Mouse (Mus musculus) kidney, postnatal 4 days (tissue): ENCODE results near the gene Sec14l1.
A peak's percentile ranks its signal among the peaks of the same experiment; 100 is the strongest.

Source experiments
- DNase-seq, 2 experiments: peaks; one replicate each; pipeline ENCODE4 v3.0.0; 2021; ENCODE audit warnings: mixed read lengths in 2 of 2

Sec14l1 gene

GRCm38 (mm10) chr11:117111967-117112648 is 2.9 kb upstream of the Sec14l1 start:
- DNase-seq = no peak

DNA sequence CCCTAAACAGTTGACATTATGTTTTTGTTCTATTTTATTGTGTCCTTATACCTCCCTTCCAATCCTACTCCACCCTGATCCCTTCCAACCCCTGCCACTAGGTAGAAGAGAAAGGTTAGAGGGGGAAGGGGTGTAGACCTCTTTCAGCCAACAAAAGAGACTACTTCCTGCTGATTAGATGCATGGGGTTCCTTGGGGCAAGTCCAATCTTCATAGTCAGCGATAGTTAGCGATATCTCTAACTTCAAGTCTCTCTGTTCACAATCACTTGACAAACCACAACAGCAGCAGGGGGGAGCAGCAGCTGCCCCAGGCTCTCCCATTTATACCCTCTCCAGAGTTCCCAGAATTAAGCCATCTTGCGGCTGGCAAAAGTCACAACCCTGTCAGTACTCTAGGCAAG is 2.3 kb upstream of the Sec14l1 start:
- no peak for DNase-seq

DNA sequence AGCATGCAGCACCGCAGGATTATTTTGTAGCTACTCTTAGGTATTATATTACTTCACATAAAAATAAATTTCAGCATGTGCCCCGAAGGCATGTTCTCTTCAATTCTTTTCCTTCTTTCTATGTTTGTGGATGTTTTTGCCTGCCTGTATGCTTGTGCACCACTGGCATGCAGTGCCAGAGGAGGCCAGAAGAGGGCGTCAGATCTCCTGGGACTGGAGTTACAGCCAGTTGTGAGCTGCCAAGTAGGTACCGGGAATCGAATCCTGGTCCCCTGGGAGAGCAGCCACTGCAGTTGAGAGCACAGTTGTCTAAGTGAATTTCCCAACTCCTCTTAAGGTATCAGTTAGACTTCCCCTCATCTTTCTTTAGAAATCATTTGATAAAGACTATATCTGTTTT is 1.6 kb upstream of the Sec14l1 start:
- DNase-seq = no peak

GRCm38 (mm10) chr11:117114231-117114591 is 757 bp upstream of the Sec14l1 start:
- DNase-seq = no peak

DNA sequence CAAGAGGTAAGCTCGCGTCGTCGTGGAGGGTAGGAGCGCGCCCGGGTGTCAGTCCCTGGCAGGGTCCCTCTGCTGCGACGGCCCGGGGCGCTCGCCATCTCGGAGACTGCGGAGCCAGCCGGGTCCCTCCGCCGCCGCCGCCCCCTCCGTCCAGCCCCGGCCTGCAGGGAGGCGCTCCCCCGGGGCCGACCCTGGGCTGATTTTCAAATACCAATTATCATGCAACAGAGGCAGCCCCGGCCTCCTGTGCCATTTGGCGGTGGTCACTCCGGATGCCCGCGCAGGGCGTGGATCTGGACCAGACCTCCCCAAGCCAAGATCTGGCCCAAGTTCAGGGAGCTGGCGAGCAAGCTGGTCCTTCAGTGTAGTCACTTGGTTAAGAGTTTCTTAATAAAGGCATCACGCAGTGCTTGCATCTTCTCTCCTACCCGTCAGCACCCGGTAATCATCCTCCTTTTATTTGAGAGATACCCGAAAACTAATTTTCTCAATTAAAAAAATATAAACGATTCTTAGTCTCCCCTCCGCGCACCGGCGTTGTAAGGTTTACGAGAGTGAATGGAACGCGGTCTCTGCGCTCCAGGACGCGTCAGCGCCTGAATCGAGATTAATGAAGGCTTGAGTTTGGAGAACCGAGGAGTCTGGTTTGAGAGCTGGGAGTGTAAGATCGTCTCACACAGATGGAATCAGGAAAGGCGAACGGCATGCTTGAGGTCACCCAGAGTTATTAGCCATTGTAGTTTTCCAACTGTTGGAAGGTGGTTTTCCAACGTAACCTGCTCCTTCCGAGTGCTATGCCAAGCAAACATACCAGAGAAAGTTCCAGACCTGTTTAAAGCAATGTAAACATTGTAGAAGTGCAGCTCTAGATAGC is 615 bp downstream of the Sec14l1 start:
- peak in 1 of 2 experiments; percentile 61 for DNase-seq

DNA sequence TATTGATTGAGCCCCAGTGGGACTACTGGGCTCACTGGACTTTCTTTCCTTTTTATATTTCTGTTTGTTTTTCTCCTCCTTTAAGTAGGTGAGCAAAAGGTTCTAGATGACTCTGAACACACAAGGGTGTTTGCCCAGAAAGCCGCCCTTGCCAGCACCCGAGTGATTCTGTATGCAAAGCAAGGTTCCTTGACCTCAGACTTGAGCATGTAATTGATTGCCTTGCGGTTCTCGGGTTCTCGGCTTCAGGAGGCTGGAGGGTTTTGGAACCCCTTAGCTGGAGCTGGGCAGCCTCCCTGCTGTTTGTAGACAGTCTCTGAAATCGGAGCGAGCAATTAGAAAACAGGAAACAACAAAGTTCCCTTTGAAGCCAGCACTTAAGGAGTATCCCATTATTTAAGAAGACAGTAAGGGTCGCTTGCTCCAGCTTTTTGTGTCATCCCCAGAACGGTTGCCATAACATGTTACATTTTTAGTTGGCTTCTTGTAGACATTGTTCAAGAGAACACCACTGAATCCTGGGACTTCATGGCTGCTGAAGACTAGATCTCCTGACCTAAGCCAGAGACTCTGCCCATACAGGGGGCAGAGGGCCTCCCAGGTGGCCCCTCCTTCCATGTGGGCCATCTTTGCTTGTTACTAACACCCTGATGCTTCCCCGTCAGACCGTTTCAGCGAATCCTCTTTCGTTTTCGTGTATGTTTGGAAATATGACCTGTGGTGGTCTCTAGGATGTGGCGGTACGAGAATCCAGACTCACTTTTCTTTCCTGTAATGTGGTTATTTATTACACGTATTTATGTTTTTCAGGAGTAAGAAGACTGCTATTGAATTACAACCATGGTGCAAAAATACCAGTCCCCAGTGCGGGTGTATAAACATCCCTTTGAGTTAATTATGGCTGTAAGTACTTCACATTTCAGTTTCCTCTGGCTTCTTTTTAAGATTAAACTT is 1.7 kb downstream of the Sec14l1 start:
- DNase-seq = no peak

DNA sequence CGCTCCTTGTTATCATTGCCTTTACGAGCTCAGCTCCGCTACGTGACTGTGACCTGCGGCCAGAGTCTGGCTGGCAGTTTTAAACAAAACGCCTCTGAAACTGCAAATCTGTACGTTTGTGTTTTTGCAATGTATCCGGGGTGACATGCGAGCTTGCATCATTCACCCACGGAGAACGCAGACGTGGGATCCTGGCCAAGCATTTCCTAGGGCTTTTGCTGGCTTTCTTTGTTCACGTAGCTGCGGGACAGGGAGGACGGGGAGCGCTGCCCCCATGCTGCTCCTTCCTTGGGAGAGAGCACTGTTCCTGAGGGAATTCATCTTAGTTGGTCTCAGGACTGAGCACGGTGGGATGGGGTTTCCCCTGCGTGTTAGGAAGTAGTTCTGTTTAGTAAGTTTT is 2.4 kb downstream of the Sec14l1 start:
- DNase-seq = no peak

- DNase-seq = no peak
Measured at GRCm38 (mm10) chr11:117117791-117118190, 2.8 kb downstream of the Sec14l1 start.

DNA sequence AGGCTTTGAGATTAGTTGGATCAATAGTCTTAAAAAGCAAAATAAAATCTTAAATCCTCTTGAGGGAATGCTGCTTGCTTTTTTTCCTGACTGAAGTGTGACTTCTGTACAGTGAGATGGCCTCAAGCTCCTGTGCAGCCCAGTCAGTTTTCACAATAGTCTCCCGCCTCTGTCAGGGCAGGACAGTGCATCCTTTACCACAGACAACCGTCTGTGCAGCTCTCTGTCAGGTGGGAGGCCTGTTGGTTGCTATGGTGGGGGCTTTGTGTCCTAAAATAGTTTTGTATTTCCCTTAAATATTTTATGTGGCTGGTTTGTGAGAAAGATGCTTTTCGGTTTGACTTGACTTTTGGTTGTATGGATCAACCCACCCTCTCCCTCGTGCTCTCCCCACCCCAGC is 3.3 kb downstream of the Sec14l1 start:
- no peak for DNase-seq

GRCm38 (mm10) chr11:117118721-117119321 is 3.9 kb downstream of the Sec14l1 start:
- DNase-seq = no peak

DNA sequence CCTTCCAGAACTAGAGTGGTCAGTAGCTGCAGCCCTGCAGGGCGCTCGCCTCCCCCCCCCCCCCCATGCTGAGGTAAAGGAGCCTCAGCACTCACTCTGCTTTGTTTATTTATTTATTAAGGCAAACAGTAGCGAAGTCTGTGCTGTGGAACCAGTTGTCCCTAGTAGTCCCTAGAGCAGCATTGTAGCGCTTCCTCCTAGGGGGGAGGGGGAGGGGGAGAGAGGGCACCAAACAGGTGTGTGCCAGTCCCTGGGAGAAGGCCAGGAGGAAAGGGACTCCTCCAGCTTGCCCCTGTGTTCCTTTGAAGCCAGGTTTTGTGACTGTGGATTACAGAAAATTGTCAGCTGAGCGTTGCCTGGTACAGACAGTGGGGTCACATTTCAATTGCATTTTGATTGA is 4.8 kb downstream of the Sec14l1 start:
- DNase-seq = peak in 1 of 2 experiments; percentile 61

DNA sequence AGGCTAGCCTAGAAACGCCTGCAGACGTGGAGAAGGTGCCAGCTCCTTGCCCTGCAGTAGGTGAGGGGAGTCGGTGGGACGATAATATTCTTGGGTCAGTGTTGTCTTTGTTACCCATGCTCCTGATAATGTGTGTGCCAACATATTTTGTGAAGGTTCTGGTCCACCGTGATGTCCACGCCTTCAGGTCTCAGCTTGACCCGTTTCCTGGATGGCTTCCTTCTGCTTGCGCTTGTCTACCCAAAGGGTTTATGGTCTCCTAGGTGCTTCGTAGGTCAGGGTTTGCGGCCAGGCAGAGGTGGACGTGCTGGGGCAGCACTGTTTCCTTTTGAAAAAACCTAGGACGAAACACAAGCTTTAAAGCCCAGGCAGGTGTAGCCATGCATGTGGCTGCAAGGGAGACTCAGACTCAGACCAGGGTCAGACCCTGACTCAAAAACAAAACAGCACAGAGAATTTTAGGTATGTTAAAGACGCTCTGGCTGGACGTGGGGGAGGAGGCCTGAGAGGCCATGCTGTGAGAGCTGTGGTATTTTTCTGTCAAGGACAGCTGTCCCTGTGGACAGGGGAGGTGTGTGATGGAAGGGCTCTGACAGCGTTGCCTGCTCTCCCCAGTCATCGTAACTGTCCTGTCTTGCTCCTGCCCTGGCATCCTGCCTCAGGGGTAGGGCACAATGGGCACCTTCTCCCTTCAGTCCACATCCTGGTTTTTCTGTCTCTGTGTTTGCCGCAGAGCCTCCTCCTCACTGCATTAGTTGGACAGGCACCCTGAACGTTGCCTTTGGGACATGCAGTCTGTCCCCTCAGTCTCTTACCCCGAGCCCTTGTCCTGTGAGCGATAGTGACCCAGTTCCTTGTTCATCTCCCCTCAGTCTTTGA is 5.6 kb downstream of the Sec14l1 start:
- no peak for DNase-seq

- peak; percentile 46 to 71 for DNase-seq
Measured at GRCm38 (mm10) chr11:117121164-117121535, 6.2 kb downstream of the Sec14l1 start.

DNA sequence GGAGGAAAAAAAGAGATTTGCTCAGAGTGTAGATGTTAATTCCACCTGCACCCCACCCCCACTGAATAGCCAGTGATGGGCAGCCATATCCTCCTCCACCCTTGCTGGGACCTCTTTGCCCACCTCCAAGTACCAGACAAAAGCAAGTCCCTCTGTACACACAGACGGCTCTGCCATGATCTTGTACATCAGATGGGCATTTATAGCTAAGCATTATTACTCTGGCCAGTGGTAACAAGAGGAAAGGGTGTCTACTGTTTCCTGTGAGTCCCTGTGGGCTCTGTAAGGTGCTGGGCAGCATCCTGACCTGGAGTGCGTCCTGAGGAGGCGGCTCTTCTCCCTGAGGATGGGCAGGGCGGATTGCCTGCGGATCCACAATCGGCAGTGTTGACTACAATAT is 7.0 kb downstream of the Sec14l1 start:
- DNase-seq = no peak

DNA sequence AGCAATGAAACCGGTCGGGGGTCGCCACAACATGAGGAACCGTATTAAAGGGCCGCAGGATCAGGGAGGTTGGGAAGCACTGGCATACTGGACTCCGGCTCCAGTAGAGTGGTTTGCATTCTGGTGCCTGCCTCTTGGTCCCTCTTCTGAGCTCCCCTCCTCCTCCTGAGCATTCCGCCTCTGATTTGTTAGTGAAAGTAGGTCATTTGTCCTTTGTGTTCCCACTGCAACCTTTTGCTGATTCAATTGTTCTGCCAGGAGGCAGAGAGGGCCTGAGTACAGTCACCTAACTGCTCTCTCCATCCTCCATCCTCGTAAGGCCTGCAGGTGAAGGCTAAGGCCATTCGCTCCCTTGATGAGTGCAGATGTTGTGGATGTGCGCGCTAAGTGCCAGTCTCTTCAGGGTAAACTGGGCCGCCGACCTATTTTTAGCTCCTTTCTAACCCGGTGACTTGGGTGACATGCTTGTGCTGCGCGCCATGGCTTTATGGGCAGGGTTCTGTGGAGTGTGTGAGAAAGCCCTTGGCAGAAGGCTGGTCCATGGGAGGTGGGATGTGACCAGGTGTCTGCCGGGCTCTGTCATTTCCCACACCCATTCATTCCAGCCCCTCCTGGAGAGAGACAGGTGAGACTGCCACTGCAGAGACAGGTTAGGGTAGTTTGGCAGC is 8.6 kb downstream of the Sec14l1 start:
- no peak for DNase-seq

DNA sequence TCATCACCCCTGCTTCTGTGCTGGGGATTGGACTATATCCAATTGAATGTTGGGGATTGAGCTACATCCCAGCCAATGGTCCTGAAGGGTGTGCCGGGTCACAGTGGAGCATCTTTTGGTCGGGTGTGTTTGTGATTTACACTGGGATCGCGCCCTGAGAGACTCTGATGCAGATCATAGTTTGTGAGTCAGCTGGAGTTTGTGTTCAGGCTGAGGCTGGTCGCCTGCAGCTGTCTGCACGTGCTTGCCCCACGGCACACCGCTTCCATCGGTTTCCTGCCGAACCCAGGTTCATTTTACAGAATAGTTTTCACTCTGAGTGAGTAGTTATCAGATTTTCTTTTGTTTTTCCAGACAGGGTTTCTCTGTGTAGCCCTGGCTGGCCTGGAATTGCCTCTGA is 9.6 kb downstream of the Sec14l1 start:
- no peak for DNase-seq

DNA sequence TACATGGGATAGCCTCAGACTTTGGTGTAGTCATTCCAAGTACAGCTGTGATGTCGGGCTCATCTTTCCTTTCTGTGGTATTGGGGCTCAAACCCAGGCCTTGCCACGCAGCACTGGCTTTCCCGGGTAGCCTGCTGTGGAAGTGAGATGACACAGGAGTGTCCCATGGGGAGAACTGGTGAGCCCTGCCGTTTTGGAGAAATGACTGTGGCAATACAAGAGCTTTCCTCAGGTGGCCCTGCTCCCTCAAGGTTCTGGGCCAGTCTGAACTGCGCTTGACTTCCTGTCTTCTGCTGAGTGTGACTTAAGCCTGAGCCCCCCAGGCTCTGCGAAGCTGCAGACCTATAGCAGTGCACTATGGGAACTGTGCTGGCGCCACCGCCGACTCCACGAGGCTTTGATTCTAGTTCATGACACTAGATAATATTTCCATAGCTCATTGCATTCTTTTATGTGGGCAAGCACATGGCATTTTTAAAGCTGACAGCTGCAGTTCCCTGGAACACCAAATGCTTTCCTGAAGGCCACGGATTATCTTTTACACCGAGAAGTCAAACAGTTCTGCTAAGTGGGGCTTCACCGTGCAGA is 12.4 kb downstream of the Sec14l1 start:
- DNase-seq = no peak

DNA sequence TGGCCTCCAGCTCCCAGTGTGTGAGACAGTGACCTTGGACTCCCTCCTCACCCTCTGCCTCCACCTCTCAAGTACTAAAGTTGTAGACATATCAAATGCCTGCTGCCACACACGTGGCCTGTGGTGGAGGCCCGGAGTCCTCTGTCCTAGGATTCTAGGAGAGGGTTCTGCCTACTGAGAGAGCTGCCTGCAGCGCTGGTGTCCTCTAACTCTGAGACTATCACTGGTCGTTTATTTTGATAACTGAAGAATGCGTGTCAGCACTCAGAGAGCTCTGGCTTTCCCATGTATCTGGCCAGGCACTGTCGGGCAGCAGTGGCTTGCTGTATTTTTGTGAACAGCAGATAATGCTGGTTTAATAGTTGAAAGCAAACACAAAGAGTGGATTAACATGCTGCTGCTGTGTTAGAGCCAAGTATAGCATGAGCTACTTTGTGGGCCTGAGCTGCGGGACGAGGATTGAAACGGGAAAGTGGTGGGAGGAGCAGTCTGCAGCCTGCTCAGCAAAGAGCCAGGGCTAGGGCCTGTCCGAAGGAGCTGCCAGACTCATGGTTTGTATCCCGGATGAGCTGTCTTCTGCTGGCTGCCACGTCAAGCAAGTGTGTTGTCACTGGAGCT is 13.1 kb downstream of the Sec14l1 start:
- peak; percentile 49 to 70 for DNase-seq

- peak; percentile 35 to 55 for DNase-seq
Measured at GRCm38 (mm10) chr11:117129473-117129872, 14.5 kb downstream of the Sec14l1 start.

GRCm38 (mm10) chr11:117130068-117130467 is 15.1 kb downstream of the Sec14l1 start:
- no peak for DNase-seq
